Mouse (Mus musculus) liver, postnatal 0 days (tissue): ENCODE data around the gene Faim2.

Experiments
- CTCF ChIP-seq: sonication (generic); IDR thresholded peaks from 2 replicates; pipeline ENCODE4 v1.5.1; 2016; ENCODE audit warnings: antibody characterized with exemption, low read depth
- EP300 ChIP-seq: IDR thresholded peaks from 2 replicates; pipeline ENCODE4 v1.6.1; 2016; ENCODE audit warnings: antibody characterized with exemption, low read depth, mild to moderate bottlenecking

DNA sequence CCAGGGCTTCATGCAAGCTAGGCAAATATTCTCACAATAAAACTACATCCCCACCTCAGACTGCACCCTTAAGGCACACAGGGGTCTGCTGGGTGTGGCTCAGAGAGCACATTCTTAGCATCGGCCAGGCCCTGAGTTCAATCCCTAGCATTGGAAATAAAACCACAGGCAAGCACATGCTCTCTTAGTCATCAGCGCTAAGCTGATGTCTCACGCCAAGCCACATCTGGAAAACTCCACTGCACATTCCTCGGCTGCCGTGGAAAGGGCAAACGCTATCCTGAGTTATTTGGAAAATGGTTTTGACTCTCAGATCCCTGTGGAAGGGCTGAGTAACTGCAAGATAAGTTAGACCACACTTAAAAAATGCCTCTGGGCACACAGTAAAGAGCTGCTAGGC lies 25.8 kb upstream of the Faim2 start:
- TF ChIP-seq CTCF (no peak), EP300 (no peak)
